Mouse (Mus musculus) embryonic facial prominence, embryonic 13.5 days (tissue): ENCODE data around the gene Rab6b. TPM values are rescaled to one million over a fixed set of nuclear protein-coding genes. Genes with fewer than 3 reads are reported as not detected.

Source experiments
- ATAC-seq: fragments of 200-750 bp; cut with Nextera tagmentation; 2 replicates; pipeline ENCODE4 v1.8.0; 2017; ENCODE audit warnings: low read depth; ENCODE audit not compliant: insufficient number of reproducible peaks, insufficient read depth, low FRiP score, low TSS enrichment
- H3K27ac ChIP-seq: fragments of 300-500 bp; sonication (generic); 2 replicates; pipeline ENCODE4 v1.5.1; 2015; ENCODE audit warnings: moderate library complexity, mild to moderate bottlenecking, inconsistent platforms
- H3K27me3 ChIP-seq: fragments of 300-500 bp; sonication (generic); 2 replicates; pipeline ENCODE4 v1.6.1; 2015; ENCODE audit warnings: mild to moderate bottlenecking, inconsistent platforms
- H3K36me3 ChIP-seq: fragments of 300-500 bp; sonication (generic); 2 replicates; pipeline ENCODE4 v1.6.1; 2015; ENCODE audit warnings: mild to moderate bottlenecking, inconsistent platforms
- H3K4me1 ChIP-seq: fragments of 300-500 bp; sonication (generic); 2 replicates; pipeline ENCODE4 v1.6.1; 2015; ENCODE audit warnings: inconsistent platforms
- H3K4me2 ChIP-seq: fragments of 300-500 bp; sonication (generic); 2 replicates; pipeline ENCODE4 v1.6.1; 2015; ENCODE audit warnings: moderate library complexity, mild to moderate bottlenecking, inconsistent platforms
- H3K4me3 ChIP-seq: fragments of 300-500 bp; sonication (generic); 2 replicates; pipeline ENCODE4 v1.5.1; 2015; ENCODE audit warnings: mild to moderate bottlenecking, inconsistent platforms
- H3K9ac ChIP-seq: fragments of 300-500 bp; sonication (generic); 2 replicates; pipeline ENCODE4 v1.6.1; 2015; ENCODE audit warnings: mild to moderate bottlenecking, inconsistent platforms
- H3K9me3 ChIP-seq: fragments of 300-500 bp; sonication (generic); 2 replicates; pipeline ENCODE4 v1.6.1; 2016; ENCODE audit warnings: inconsistent platforms
- WGBS: fragments of 180-500 bp; shearing (Covaris S2); methylation state at CpG from one replicate; pipeline ENCODE4 v1.1.7; 2015; ENCODE audit warnings: mixed read lengths; 5-methylcytosine and 5-hydroxymethylcytosine counted together
- polyA plus RNA-seq: library from polyadenylated mRNA; unstranded; fragments of >200 nt; fragmentation: Nextera tagmentation; extraction: Ambion mirVana; gene quantifications from 2 replicates; pipeline ENCODE4 v1.2.1, GENCODE M21; 2015

The Rab6b gene
- polyA plus RNA-seq, 1 experiment from 2014 or later, result 8.1 TPM

DNA sequence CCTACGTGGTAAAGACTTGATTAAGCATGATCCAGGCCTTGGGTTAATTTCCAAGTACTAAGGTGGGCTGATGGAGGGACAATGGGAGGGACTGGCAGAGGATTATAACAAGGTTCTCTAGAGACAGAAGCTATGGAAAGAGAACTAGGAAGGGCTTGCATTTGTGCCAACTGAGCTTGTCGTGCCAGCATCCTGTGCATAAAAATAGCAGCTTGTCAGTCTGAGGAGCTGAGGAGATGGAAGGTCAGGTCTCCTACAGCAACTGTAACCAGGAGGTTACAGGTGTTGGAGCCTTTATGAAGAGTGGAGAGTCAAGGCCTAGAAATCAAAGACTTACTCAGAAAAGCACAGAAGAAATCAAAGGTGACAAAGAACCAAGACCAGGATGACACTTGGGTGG is 102.0 kb downstream of the Rab6b start:
- Histone ChIP-seq H3K9ac (no peak overlapping the region), H3K27ac (no peak overlapping the region), H3K4me2 (no peak overlapping the region), H3K4me1 (no peaks in the 10 kb centered on the region), H3K4me3 (no peak overlapping the region), H3K9me3 (no peaks in the 10 kb centered on the region), H3K36me3 (no peaks in the 10 kb centered on the region), H3K27me3 (no peaks in the 10 kb centered on the region; the same call in 1 of the 2 replicates)
- WGBS, result 72% methylated on average over 2 of the region's 2 CpGs
- ATAC-seq, result no peak

DNA sequence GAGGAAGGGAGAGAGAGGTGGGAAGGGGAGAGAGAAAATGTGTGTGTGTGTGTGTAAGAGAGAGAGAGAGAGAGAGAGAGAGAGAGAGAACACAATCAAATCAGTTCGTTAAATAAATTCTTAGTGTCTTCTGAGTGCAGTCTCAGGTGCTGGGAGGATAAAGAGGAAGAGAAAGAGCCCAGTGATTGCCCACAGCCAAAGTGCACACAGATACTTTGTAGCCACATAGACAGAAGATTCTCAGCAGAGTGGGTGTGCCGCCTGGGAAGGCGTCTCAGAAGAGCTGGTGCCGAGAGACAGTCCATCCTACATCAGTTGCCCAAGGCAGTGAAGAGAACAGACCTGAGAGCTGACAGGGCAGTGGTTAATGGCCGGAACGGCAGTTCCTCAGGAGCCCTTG is 102.7 kb downstream of the Rab6b start:
- Histone ChIP-seq H3K27me3 (no peaks in the 10 kb centered on the region; the same call in 1 of the 2 replicates), H3K4me3 (no peak overlapping the region), H3K4me2 (no peak overlapping the region), H3K9me3 (no peaks in the 10 kb centered on the region), H3K27ac (no peak overlapping the region), H3K9ac (no peak overlapping the region), H3K36me3 (no peaks in the 10 kb centered on the region), H3K4me1 (no peaks in the 10 kb centered on the region)
- 71% methylated on average over 6 of the region's 6 CpGs for WGBS
- no peak for ATAC-seq

DNA sequence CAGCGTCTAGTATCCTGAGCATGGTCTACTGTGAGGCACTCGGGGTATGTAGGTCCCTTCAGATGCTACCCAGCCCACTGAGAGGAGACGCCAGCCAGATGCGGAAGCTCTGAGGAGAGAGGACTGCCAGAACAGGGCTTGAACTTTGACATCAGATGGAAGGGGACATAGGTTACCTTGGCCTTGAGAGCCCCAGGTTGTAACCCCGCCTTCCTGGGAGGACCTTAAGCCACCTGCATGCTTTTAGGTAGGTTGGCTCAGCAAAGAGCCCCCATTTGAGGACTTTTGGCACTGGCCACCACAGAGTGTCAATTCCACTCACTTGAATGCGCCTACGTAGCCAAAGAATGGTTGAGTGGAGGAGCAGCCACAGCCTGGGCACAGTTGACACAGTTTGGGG is 113.1 kb downstream of the Rab6b start:
- no peaks in the 10 kb centered on the region for H3K27me3 ChIP-seq
- no peak overlapping the region for H3K27ac ChIP-seq
- WGBS, result 92% methylated on average over 7 of the region's 7 CpGs
- no peak overlapping the region for H3K4me3 ChIP-seq
- H3K9ac ChIP-seq, result no peak overlapping the region
- H3K36me3 ChIP-seq, result no peaks in the 10 kb centered on the region
- no peak overlapping the region for H3K4me2 ChIP-seq
- no peaks in the 10 kb centered on the region for H3K9me3 ChIP-seq
- ATAC-seq, result no peak
- H3K4me1 ChIP-seq, result no peaks in the 10 kb centered on the region; the same call in 1 of the 2 replicates

DNA sequence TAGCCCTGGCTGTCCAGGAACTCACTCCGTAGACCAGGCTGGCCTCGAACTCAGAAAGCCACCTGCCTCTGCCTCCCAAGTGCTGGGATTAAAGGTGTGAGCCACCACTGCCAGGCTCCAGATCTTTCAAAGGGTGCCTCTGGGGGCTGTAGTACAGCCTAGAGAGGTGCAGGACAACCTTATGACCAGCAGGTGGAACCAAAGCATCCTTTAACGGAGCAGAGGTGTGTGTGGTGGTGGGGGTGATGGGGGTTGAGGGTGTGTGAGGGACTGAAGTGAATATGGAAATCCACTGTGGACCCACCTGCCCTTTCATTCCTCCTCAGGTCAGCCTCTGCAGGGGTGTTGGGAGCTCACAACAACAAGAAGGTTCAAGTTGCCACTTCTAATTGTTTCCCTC is 113.9 kb downstream of the Rab6b start:
- H3K27me3 ChIP-seq, result no peaks in the 10 kb centered on the region
- H3K4me2 ChIP-seq, result no peak overlapping the region
- no peak overlapping the region for H3K9ac ChIP-seq
- WGBS, result 72% methylated on average over 3 of the region's 3 CpGs
- H3K27ac ChIP-seq, result no peak overlapping the region
- ATAC-seq, result no peak
- H3K9me3 ChIP-seq, result no peaks in the 10 kb centered on the region
- no peak overlapping the region for H3K4me3 ChIP-seq
- H3K36me3 ChIP-seq, result no peaks in the 10 kb centered on the region
- peaks cover 5% of the 10 kb centered on the region; the same call in 1 of the 2 replicates for H3K4me1 ChIP-seq

DNA sequence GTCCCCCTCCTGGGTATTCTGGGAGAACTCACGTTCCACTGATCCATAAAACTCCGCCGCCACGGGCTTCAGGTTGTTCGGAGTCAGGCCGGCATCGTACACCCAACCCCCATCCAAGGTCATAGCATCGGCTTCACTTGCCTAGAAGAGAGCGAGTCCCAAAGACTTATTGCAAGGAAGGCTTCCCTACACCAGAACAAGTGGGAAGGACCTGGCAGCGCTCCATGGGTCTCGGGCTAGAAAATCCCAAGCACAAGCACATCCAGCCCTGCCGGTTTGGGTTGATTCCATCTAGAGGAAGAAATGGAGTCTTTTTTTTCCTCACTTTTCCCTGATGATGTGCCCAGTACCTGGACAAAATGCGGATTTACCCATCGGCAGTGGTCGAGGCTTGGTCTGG is 115.2 kb downstream of the Rab6b start:
- H3K36me3 ChIP-seq, result no peaks in the 10 kb centered on the region
- H3K4me1 ChIP-seq, result peaks cover 8% of the 10 kb centered on the region; the same call in 1 of the 2 replicates
- no peaks in the 10 kb centered on the region for H3K27me3 ChIP-seq
- H3K9me3 ChIP-seq, result no peaks in the 10 kb centered on the region
- ATAC-seq, result no peak
- 93% methylated on average over 15 of the region's 15 CpGs for WGBS
- H3K9ac ChIP-seq, result no peak overlapping the region
- H3K4me3 ChIP-seq, result no peak overlapping the region
- no peak overlapping the region for H3K27ac ChIP-seq
- H3K4me2 ChIP-seq, result no peak overlapping the region

DNA sequence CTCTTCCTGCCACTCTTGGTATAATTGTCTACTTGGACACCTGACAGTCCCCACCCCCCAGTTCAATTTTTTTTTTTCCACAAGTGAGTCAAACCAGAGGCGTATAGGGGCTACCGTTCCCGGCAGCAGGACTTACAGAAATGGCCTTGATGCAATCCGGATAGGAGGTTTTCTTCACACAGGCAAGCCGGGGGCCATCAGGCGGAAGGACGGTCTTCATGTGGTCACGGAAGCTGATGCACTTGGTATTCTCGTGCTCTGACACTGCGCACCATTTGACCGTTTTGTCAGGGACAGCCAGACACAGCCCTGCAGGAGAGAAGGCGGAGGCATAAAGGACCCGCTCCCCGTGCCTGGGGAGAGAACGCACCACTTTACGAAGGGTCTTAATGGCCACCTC is 116.2 kb downstream of the Rab6b start:
- no peak for ATAC-seq
- WGBS, result 90% methylated on average over 16 of the region's 16 CpGs
- no peak overlapping the region for H3K27ac ChIP-seq

DNA sequence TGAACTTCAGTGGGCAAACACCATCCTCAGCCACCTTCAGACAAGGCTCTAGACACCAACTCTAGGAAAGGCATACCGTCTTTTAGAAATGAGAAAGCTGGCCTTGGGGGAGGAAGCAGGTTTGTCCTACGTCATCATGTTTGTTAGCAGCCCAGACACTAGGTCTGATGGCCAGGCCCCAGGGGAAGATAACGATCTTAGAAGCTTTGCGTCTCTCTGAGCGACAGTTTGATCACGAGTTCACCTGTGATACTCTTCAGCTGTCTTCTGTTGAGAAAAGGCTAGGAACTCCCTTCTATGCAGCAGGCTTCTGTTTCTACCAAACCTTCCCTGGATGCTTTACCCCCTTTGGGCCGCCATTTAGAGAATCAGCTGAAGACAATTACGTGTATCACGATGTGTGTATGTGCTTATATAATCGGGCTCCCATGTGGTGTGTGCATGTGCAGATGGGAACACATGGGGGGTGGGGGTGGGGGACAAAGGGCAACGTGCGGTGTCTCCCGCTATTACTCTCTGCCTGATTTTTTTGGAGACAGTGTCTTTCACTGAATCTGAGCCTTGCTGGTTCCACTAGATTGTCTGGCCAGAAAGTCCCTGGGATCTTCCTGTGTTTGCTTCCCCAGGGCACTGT is 116.9 kb downstream of the Rab6b start:
- ATAC-seq, result no peak
- no peak overlapping the region for H3K4me2 ChIP-seq
- H3K27ac ChIP-seq, result no peak overlapping the region
- no peaks in the 10 kb centered on the region for H3K27me3 ChIP-seq
- no peak overlapping the region for H3K9ac ChIP-seq
- 67% methylated on average over 13 of the region's 13 CpGs for WGBS
- H3K4me1 ChIP-seq, result peaks cover 13% of the 10 kb centered on the region; the same call in 1 of the 2 replicates
- H3K9me3 ChIP-seq, result no peaks in the 10 kb centered on the region
- no peak overlapping the region for H3K4me3 ChIP-seq
- H3K36me3 ChIP-seq, result no peaks in the 10 kb centered on the region

More for the DNA sequence above, 116.2 kb downstream of the Rab6b start:
- no peaks in the 10 kb centered on the region for H3K36me3 ChIP-seq
- H3K4me3 ChIP-seq, result no peak overlapping the region
- H3K27me3 ChIP-seq, result no peaks in the 10 kb centered on the region
- no peaks in the 10 kb centered on the region for H3K9me3 ChIP-seq
- H3K4me1 ChIP-seq, result peaks cover 10% of the 10 kb centered on the region; the same call in 1 of the 2 replicates
- H3K9ac ChIP-seq, result no peak overlapping the region
- H3K4me2 ChIP-seq, result no peak overlapping the region

DNA sequence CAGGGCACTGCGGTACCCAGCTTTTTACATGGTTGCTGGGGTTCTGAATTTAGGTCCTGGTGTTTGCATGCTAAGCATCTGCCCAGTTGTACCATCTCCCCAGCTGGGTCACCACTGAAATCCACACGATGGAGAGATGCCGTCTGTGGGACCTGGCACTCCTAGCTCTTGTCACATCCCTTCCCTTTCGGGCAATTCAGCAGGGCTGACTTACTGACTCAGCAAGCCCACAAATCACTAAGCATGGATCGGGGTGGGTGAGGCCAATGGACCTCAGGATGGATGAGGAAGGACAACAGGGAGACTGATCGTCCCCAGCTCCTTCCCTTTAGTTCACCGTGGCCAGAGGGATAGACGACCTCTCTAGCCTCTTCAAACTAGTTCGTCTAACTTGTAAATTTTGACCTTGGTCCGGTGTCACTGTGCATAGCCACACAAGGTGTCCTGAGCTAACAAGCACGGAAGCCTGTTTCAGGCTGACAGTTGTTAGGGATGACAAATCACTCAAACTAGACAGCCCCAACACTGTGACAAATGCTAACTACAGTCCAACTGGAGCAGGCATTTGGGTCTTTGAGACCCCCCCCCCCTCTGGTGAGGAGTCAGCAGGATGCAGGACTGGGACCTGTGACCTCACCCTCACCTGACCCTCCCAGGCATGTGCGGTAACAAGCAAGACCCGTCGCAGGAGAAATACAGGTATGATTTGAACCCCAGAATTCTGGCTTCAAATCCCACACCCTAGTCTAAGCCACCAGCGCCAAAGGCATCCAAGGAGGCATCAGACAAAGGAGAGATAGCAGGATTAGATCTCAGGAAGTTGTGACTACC is 117.7 kb downstream of the Rab6b start:
- Histone ChIP-seq H3K4me3 (no peak overlapping the region), H3K9me3 (no peaks in the 10 kb centered on the region), H3K27ac (no peak overlapping the region), H3K4me1 (peaks cover 13% of the 10 kb centered on the region), H3K4me2 (no peak overlapping the region), H3K27me3 (no peaks in the 10 kb centered on the region), H3K9ac (no peak overlapping the region), H3K36me3 (no peaks in the 10 kb centered on the region)
- 83% methylated on average over 15 of the region's 15 CpGs for WGBS
- no peak for ATAC-seq

DNA sequence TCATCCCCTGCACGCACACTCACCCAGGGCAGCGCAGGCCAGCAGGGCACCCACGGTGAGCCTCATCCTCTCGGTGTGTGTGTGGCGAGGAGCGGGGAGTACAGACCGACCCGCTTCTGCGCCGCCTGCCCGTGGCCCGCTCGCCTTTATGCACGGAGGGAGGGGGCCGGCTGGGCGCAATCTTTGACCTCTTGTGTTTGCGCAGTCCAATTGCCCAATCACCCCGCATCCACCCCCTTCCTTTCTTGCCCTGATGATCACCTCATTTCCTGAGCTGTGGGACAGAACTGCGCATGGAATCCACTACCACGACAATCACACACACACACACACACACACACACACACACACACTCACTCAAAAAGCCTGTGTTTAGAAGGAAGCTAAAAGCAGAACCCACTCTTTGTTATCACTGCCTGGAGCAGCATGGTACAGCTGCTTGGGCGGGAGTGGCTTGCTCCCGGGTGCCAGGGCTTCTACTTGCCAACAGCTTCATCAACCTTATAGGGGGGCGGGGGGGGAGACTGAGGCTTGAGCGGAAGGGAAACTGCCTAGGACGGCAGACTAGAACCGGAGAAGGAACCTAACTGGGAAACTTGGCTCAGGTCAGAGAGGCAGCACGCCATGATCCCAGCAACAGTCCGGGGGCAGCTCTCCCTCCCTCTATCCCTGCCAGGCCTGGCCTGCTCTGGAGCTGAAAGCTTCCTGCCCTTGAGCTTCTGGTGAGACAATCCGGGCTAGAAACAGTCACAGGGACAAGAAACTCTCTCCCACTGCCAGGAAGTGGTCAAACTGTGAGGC is 118.8 kb downstream of the Rab6b start, which contains the start of the genes Gm20425 and Trf:
Gene Gm20425, minus strand, starts transcription at position 157 of the 801 bp plus-strand sequence.
Gene Trf, minus strand, starts transcription at position 294 of the 801 bp plus-strand sequence.
- Histone ChIP-seq H3K4me3 (peak within 1 kb of the TSS; percentile 22), H3K9ac (peak within 1 kb of the TSS; percentile 61), H3K9me3 (no peaks in the 10 kb centered on the region), H3K4me1 (peaks cover 13% of the 10 kb centered on the region), H3K27ac (no peak within 1 kb of the TSS; the same call in 1 of the 2 replicates), H3K27me3 (no peaks in the 10 kb centered on the region), H3K36me3 (no peaks in the 10 kb centered on the region), H3K4me2 (peak within 1 kb of the TSS; percentile 48)
- 44% methylated on average over 29 of the region's 29 CpGs for WGBS
- no peak for ATAC-seq

DNA sequence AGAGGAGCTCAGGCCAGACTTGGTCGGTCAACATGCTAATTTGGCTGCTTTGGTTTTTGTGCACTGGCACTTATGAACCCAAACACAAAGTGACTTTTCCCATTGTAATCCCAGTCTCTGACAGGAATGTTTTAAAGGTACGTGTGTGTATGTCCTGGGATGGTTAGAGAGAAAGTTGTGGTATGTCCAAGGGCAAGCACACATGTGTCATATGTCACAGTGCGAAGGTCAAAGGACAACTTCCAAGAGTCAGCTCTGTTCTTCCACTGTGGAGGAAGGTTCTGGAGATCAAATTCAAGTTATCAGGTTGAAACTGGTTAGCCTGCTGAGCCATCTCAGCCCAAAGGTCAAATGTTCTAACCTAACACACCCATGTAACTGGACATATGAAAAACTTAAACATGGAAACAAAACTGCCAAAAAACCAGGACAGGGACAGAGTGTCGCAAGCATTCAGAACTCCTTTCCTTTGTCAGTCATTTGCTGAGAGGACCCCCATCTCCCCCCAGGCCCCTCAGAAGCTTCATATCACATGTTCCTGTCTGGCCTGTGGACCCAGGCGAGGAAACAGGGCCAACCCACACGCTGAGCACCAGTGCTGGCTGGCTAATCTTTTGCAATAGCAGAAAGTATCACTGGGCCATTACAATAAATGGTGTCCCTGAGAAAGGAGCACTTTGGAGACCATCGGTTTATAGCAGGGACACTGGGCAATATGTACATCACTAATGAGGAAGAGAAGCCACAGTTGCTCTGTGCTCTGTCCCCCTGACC is 120.8 kb downstream of the Rab6b start:
- 89% methylated on average over 7 of the region's 7 CpGs for WGBS
- H3K36me3 ChIP-seq, result no peaks in the 10 kb centered on the region
- no peaks in the 10 kb centered on the region for H3K9me3 ChIP-seq
- H3K4me1 ChIP-seq, result peaks cover 13% of the 10 kb centered on the region
- no peak overlapping the region for H3K4me2 ChIP-seq
- no peak for ATAC-seq
- no peak overlapping the region for H3K27ac ChIP-seq
- H3K4me3 ChIP-seq, result no peak overlapping the region
- H3K9ac ChIP-seq, result no peak overlapping the region
- H3K27me3 ChIP-seq, result no peaks in the 10 kb centered on the region

DNA sequence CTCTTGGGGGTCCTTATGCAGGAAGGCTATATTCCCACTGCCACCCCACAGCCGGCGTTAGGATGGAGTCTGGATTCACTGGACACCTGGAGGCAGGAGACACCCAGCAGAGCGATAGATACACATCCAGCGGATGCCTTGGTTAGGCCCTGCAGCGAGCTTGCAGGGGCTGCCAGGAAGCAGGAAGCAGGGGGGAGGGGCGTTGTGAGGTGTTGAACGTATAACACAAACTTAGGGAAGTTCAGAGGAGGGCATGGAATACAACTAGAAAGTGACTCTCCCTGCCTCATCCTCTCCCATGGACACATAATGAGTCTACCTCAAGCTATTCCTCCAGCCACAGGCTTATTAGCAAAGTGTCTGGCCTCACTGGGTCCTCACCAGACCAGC is 121.4 kb downstream of the Rab6b start:
- WGBS, result 59% methylated on average over 7 of the region's 7 CpGs
- Histone ChIP-seq H3K27ac (no peak overlapping the region), H3K9ac (no peak overlapping the region)

More for the DNA sequence above, 121.4 kb downstream of the Rab6b start:
- no peaks in the 10 kb centered on the region for H3K27me3 ChIP-seq
- H3K4me3 ChIP-seq, result no peak overlapping the region
- peaks cover 13% of the 10 kb centered on the region for H3K4me1 ChIP-seq
- no peaks in the 10 kb centered on the region for H3K9me3 ChIP-seq
- H3K4me2 ChIP-seq, result no peak overlapping the region
- no peak for ATAC-seq
- no peaks in the 10 kb centered on the region for H3K36me3 ChIP-seq
